Mouse (Mus musculus) lung, postnatal 0 days (tissue): Measurements from ENCODE around the gene Il4.

Source experiments
- CTCF ChIP-seq: IDR thresholded peaks from 2 replicates; pipeline ENCODE4 v1.5.1; 2016; ENCODE audit warnings: antibody characterized with exemption, mild to moderate bottlenecking
- EP300 ChIP-seq: IDR thresholded peaks from 2 replicates; pipeline ENCODE4 v1.6.1; 2016; ENCODE audit warnings: antibody characterized with exemption, mild to moderate bottlenecking, control low read depth

DNA sequence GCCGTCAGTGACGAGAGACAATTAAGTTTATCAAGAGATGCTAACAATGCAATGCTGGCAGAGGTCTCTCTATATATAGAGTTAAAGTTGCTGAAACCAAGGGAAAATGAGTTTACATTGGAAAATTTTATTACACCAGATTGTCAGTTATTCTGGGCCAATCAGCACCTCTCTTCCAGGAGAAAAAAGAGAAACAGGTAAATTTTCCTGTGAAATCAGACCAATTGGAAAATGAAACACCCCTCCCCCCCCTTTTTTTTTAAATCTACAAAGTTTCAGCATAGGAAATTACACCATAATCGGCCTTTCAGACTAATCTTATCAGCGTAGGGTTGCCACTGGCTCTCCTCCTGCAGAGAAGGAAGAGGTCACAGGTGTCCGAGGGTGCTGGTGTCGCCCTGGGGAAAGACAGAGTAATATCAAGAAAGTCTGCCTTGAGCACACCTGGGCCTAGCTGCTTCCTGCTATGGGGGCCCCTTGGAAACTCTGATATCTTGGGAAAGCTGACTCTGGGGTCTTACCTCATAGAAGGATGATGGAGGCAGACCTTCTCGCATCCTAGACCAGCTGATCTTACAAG is at the start of gene Il4:
- no peak for TF ChIP-seq CTCF
- no peak for TF ChIP-seq EP300
